Mouse (Mus musculus): ENCODE measurements around the gene Sp7. TPM values are rescaled to one million over a fixed set of nuclear protein-coding genes. Genes with fewer than 3 reads are reported as not detected.
A peak's percentile ranks its signal among the peaks of the same experiment; 100 is the strongest.

Gene Sp7
- polyA plus RNA-seq, 1 experiment from 2014 or later, result 0.15 TPM

DNA sequence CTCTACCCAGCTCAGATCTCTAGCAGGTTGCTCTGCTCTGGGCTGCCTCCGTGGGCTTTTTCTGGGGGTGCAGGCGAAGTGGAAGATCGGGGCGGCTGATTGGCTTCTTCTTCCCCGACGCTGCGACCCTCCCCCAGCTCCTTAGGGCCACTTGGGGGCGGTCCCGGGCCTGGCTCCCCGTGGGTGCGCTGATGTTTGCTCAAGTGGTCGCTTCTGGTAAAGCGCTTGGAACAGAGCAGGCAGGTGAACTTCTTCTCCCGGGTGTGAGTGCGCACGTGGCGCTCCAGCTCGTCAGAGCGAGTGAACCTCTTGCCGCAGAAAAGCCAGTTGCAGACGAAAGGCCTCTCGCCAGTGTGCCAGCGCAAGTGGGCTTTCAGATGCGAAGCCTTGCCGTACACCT, 8.9 kb downstream of the Sp7 start:
- Histone ChIP-seq H3K9ac (peak overlapping the region; percentile 28; the same call in 1 of the 2 replicates), H3K36me3 (no peaks in the 10 kb centered on the region), H3K4me2 (peak overlapping the region; percentile 49), H3K9me3 (replicated peaks) (no peaks in the 10 kb centered on the region), H3K27ac (no peak overlapping the region), H3K27me3 (peaks cover 35% of the 10 kb centered on the region), H3K4me3 (peak overlapping the region; percentile 29), H3K4me1 (replicated peaks) (peaks cover 43% of the 10 kb centered on the region)
- WGBS, result 6% methylated on average over 23 of the region's 25 CpGs
- no peak for ATAC-seq (replicated peaks; ENCODE audit: insufficient number of reproducible peaks, insufficient read depth, low FRiP score, low read depth)

DNA sequence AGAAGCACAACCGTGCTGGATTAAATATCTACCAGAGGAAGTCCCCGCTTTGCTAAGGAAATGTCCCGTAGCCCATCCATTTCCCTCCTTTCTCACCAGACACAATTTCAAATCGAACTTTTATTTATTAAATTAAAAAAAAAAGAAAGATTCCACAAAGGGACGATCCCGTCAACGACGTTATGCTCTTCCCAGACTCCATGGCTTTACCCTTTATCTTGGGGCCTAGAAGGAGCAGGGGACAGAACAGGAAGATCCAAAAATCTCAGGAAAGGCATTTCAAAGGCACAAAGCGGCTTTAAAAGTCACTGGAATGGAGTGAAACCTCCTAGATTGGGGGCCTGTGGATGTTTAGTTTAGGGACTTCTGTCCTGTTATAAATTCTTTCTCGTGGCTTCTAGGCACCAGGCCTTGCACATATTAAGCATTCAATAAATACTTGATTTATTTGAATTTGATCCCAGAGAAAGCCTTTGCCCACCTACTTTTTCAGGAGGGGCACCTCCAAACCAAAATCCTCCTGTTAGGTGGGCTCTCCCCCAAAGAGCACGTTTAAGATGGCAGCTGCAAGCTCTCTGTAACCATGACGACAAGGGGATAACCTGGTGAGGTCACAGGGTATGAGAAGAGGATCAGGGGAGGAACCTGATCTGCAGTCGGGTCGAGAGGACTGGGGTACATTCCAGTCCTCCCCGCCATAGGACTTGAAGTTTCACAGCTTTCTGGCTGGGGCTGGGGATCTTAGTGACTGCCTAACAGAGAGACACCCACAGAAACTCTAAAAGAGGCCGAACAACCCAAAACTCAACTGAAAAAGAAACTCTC, 10.3 kb downstream of the Sp7 start:
- Histone ChIP-seq H3K9ac (peak overlapping the region; percentile 56), H3K27ac (peak overlapping the region; percentile 54), H3K4me1 (replicated peaks) (peaks cover 34% of the 10 kb centered on the region), H3K4me3 (peak overlapping the region; percentile 60; the same call in 1 of the 2 replicates), H3K36me3 (no peaks in the 10 kb centered on the region), H3K27me3 (peaks cover 35% of the 10 kb centered on the region), H3K4me2 (peak overlapping the region; percentile 98), H3K9me3 (replicated peaks) (no peaks in the 10 kb centered on the region)
- 52% methylated on average over 16 of the region's 16 CpGs for WGBS
- no peak for ATAC-seq (replicated peaks; ENCODE audit: insufficient number of reproducible peaks, insufficient read depth, low FRiP score, low read depth)

DNA sequence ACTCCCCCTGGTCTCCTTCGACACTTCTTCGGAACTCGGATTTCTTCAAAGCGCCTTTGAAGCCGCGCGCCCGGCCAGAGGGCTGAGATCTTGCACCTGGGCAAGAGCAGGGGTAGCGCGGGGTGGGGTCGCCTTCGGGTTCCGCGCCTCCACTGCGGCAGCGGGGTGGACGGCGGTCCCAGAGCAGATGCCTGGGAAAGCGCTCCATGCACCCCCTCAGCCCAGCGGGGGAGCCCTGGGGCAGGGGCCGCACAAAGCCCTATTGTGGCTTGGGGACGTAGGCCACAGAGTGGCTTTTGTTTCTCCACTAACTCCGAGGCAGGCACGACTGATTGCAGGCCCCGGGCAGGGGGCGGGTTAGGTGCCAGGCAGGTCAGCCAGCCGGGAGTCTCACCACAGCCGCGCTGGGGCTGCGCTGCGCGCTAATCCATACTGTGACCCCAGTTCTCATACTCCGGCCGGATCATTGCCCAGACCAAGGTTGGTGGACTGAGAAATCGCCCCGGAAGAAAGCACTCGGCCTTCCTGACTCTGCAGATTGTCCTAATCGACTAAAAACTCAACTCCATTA, 11.0 kb downstream of the Sp7 start:
- no peaks in the 10 kb centered on the region for H3K36me3 ChIP-seq
- 2% methylated on average over 38 of the region's 38 CpGs for WGBS
- peaks cover 35% of the 10 kb centered on the region for H3K27me3 ChIP-seq
- ATAC-seq (replicated peaks; ENCODE audit: insufficient number of reproducible peaks, insufficient read depth, low FRiP score, low read depth), result 0 out of 2 replicates have a peak, but pooled peaks have one; percentile 18
- H3K9ac ChIP-seq, result peak overlapping the region; percentile 56
- H3K9me3 ChIP-seq (replicated peaks), result no peaks in the 10 kb centered on the region
- H3K4me1 ChIP-seq (replicated peaks), result peaks cover 37% of the 10 kb centered on the region
- H3K4me2 ChIP-seq, result peak overlapping the region; percentile 98
- peak overlapping the region; percentile 54 for H3K27ac ChIP-seq
- H3K4me3 ChIP-seq, result peak overlapping the region; percentile 60

DNA sequence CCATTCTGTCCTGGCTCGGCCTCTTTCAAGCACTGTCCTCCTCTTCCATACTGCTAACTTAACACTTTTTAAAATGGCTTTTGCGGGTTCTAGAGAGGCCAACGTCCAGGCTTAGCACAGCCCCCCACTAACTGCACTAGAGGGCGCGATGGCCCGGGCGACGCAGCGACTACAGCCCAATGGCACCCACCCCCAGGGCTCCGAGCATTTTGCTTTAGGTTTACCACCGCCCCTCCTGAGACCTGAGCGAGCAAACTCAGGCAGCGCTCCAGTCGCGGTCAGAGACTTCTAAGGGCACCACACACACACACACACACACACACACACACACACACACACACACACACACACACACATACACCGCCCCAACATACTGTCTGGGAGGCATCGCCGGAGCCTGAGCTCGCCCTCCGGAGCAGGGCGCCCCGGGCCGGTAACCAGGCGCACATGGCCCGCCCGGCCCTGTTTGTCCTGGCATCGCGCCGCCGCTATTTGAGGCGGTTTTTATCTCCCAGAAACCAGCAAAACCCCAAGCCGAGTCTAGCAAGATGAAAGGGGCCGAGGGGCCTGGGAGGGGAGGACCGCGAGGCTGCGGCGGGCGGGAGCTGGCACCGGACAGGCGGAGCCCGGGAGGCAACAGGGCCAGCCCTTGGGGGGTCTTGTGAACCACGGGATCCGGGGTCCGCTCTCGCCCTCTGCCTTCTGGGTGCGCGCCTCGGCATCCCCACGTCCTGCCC, 11.7 kb downstream of the Sp7 start:
- H3K27ac ChIP-seq, result peak overlapping the region; percentile 54
- peaks cover 35% of the 10 kb centered on the region for H3K27me3 ChIP-seq
- peak; percentile 68 for ATAC-seq (replicated peaks; ENCODE audit: insufficient number of reproducible peaks, insufficient read depth, low FRiP score, low read depth)
- peak overlapping the region; percentile 60 for H3K4me3 ChIP-seq
- 0% methylated on average over 46 of the region's 49 CpGs for WGBS
- no peaks in the 10 kb centered on the region for H3K9me3 ChIP-seq (replicated peaks)
- H3K36me3 ChIP-seq, result no peaks in the 10 kb centered on the region
- H3K4me1 ChIP-seq (replicated peaks), result peaks cover 37% of the 10 kb centered on the region
- peak overlapping the region; percentile 98 for H3K4me2 ChIP-seq
- peak overlapping the region; percentile 56 for H3K9ac ChIP-seq

DNA sequence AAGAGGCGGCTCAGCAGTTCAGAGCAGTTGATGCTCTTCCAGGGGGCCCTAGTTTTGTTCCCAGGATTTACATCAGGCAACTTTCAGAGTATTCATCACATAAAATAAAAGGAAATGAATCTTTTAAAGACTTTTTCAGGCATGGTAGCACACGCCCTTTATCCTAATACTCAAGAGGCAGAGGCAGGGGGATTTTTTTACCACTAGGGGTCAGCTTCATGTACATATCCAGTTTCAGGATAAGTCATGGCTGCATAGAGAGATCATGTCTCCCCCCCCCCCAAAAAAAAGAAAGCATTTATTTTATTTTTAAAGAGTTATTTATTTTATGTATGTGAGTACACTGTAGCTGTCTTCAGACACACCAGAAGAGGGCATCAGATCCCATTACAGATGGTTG, 13.0 kb downstream of the Sp7 start:
- Histone ChIP-seq H3K27me3 (peaks cover 33% of the 10 kb centered on the region), H3K9me3 (replicated peaks) (no peaks in the 10 kb centered on the region), H3K4me2 (no peak overlapping the region), H3K9ac (no peak overlapping the region), H3K4me3 (no peak overlapping the region), H3K27ac (no peak overlapping the region), H3K4me1 (replicated peaks) (peaks cover 42% of the 10 kb centered on the region), H3K36me3 (no peaks in the 10 kb centered on the region)
- ATAC-seq (replicated peaks; ENCODE audit: insufficient number of reproducible peaks, insufficient read depth, low FRiP score, low read depth), result no peak
- WGBS, result 82% methylated on average over 2 of the region's 2 CpGs

DNA sequence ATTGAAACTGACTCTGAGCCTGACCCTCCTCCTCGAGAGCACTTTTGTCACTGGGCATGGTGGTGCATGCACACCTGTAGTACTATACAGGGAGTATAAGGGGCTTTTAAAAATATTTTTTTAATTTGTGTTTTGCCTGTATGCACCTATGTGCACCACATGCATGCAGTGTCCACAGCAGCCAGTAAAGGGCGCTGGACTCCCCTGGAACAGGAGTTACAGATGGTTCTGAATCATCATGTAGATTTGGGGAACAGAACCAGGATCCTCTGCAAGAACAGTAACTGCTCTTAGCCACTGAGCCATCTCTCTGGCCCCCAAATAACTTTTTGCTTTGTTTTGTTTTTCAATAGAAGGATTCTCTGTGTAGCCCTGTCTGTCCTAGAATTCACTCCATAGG, 14.8 kb downstream of the Sp7 start:
- no peak overlapping the region for H3K9ac ChIP-seq
- 52% methylated on average over 2 of the region's 2 CpGs for WGBS
- H3K4me1 ChIP-seq (replicated peaks), result peaks cover 29% of the 10 kb centered on the region
- ATAC-seq (replicated peaks; ENCODE audit: insufficient number of reproducible peaks, insufficient read depth, low FRiP score, low read depth), result no peak
- H3K36me3 ChIP-seq, result 0 out of 2 replicates have a peak, but pooled peaks cover 3% of the 10 kb centered on the region
- no peaks in the 10 kb centered on the region for H3K9me3 ChIP-seq (replicated peaks)
- no peak overlapping the region for H3K4me2 ChIP-seq
- H3K27me3 ChIP-seq, result peaks cover 15% of the 10 kb centered on the region
- no peak overlapping the region for H3K4me3 ChIP-seq
- no peak overlapping the region for H3K27ac ChIP-seq

DNA sequence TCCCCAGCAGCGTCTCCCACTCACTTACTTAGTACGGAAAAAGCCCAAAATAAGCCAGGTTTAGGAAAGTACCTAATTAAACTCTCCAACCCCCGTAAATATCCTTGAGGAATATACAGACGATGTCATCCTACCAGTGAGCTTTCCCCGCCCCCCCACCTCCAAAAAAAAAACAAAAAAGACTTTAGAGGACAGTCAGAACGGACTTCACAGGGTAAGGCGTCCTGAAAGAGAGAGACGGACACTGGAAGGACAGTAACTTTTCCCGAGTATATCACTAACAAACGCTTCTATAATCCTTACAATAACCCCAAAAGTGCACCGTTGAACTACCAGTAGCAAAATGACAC, 16.1 kb downstream of the Sp7 start:
- no peak for ATAC-seq (replicated peaks; ENCODE audit: insufficient number of reproducible peaks, insufficient read depth, low FRiP score, low read depth)
- H3K27me3 ChIP-seq, result peaks cover 2% of the 10 kb centered on the region; the same call in 1 of the 2 replicates
- H3K27ac ChIP-seq, result peak overlapping the region; percentile 81
- 6% methylated on average over 11 of the region's 11 CpGs for WGBS
- peak overlapping the region; percentile 80 for H3K4me3 ChIP-seq
- peak overlapping the region; percentile 53 for H3K9ac ChIP-seq
- peaks cover 14% of the 10 kb centered on the region; the same call in 1 of the 2 replicates for H3K36me3 ChIP-seq
- peaks cover 22% of the 10 kb centered on the region for H3K4me1 ChIP-seq (replicated peaks)
- peak overlapping the region; percentile 84 for H3K4me2 ChIP-seq
- H3K9me3 ChIP-seq (replicated peaks), result no peaks in the 10 kb centered on the region

DNA sequence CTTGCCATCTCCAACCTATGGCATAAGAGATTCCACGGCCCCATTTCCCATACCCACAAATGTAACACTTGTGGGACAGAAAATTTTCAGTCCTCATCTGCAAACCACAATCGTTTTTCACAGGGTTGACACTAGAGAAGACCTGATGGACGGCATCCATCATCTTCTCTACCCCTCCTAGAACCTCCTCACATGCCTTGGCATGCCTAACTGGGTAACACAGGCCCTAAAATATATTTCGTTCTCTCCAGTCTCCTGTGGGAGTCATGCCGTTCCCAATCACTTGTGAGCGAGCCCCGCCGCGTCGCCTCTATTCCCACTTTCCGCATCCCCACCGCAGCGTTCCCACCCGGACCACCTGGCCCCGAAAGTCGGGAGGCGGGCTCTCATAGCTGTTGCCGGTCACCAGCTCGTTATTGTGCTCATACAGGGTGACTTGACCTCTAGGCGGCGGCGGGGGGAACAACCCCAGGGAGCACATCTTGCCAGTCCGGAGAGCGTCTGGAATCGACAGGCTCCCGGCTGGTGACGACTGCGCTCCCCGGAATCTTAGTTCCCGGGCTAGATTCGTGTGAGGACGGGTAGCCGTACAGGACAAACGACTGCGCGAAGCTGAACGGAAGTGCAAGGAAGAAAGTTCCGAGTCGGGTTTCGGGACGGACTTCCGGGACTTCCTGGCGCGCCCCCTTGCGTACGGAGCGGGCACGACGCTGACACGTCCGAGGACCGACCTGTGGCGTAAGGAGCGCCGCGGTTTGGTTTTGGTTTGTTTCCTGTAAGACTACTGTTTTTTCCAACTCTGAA, 16.6 kb downstream of the Sp7 start, which contains the start of gene Aaas:
Gene Aaas, minus strand, starts transcription at position 634 of the 804 bp plus-strand sequence.
- peak within 1 kb of the TSS; percentile 84 for H3K4me2 ChIP-seq
- under 1% methylated on average over 56 of the region's 56 CpGs for WGBS
- no peaks in the 10 kb centered on the region for H3K27me3 ChIP-seq
- H3K36me3 ChIP-seq, result peaks cover 20% of the 10 kb centered on the region
- H3K27ac ChIP-seq, result peak within 1 kb of the TSS; percentile 81
- peak within 1 kb of the TSS; percentile 85 for H3K9ac ChIP-seq
- peak; percentile 87 for ATAC-seq (replicated peaks; ENCODE audit: insufficient number of reproducible peaks, insufficient read depth, low FRiP score, low read depth)
- H3K9me3 ChIP-seq (replicated peaks), result no peaks in the 10 kb centered on the region
- peaks cover 16% of the 10 kb centered on the region for H3K4me1 ChIP-seq (replicated peaks)
- H3K4me3 ChIP-seq, result peak within 1 kb of the TSS; percentile 80

DNA sequence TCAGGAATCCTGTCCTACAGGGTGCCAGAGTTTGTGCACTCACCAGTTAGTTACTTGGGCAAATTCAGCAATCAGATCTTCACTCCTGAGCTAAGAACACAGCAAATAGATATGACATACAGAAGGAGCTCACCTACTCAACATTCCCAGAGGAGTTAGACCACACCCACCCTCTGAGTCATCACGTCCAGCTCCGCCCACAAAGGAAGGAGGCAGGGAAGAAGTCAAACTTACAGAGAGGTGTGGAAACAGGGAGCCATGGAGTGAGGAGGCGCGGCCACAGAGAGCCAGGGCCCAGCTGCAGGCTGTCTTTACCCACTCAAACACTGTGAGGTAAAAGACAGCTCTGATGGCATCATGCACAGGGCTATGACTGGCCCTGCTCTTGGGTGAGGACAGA, 20.5 kb downstream of the Sp7 start:
- peaks cover 10% of the 10 kb centered on the region for H3K4me1 ChIP-seq (replicated peaks)
- H3K9me3 ChIP-seq (replicated peaks), result no peaks in the 10 kb centered on the region
- no peak overlapping the region for H3K27ac ChIP-seq
- no peaks in the 10 kb centered on the region for H3K27me3 ChIP-seq
- peaks cover 29% of the 10 kb centered on the region for H3K36me3 ChIP-seq
- WGBS, result 58% methylated on average over 4 of the region's 4 CpGs
- no peak for ATAC-seq (replicated peaks; ENCODE audit: insufficient number of reproducible peaks, insufficient read depth, low FRiP score, low read depth)
- no peak overlapping the region for H3K4me3 ChIP-seq
- H3K4me2 ChIP-seq, result no peak overlapping the region
- H3K9ac ChIP-seq, result no peak overlapping the region

DNA sequence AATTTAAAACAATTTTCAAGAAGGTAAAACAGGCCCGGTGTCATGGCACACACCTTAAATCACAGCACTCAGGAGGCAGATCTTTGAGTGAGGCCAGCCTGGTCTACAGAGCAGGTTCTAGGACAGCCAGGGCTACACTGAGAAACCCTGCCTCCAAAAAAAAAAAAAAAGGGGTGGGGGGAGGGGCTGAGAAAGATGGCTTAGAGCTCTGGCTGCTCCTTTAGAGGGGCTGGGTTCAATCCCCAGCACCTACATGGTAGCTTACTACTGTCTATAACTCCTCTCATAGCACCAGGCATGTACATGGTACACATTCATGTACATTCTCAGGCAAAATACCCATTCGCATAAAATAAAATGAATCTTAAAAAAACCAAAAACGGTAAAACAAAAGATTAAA, 22.5 kb downstream of the Sp7 start:
- no peak overlapping the region for H3K27ac ChIP-seq
- WGBS, result 91% methylated on average over 3 of the region's 3 CpGs
- H3K36me3 ChIP-seq, result peaks cover 33% of the 10 kb centered on the region
- no peak overlapping the region for H3K4me2 ChIP-seq
- H3K9ac ChIP-seq, result no peak overlapping the region
- ATAC-seq (replicated peaks; ENCODE audit: insufficient number of reproducible peaks, insufficient read depth, low FRiP score, low read depth), result no peak
- no peak overlapping the region for H3K4me3 ChIP-seq
- H3K9me3 ChIP-seq (replicated peaks), result no peaks in the 10 kb centered on the region
- no peaks in the 10 kb centered on the region for H3K27me3 ChIP-seq
- H3K4me1 ChIP-seq (replicated peaks), result no peaks in the 10 kb centered on the region
